Mouse (Mus musculus) T-helper 17 cell (primary cell): Measurements from ENCODE around the gene B630019K06Rik.

ENCODE experiments used
- in situ Hi-C, 2 experiments: fragments of 300-600 bp; cut with MboI, MseI; formaldehyde crosslinking; loops; 1 replicate in 1 of 2; 2 replicates in 1 of 2; pipeline ENCODE4 v1.15.1; 2025; ENCODE audit warnings: high pct_unique_total_duplicates in 2 of 2

The B630019K06Rik gene

GRCm38 (mm10) chrX:8892343-8893155 lies at the start of gene B630019K06Rik:
Gene B630019K06Rik (plus strand): TSS chrX:8892382.
- in situ Hi-C loops = no loop called here

DNA sequence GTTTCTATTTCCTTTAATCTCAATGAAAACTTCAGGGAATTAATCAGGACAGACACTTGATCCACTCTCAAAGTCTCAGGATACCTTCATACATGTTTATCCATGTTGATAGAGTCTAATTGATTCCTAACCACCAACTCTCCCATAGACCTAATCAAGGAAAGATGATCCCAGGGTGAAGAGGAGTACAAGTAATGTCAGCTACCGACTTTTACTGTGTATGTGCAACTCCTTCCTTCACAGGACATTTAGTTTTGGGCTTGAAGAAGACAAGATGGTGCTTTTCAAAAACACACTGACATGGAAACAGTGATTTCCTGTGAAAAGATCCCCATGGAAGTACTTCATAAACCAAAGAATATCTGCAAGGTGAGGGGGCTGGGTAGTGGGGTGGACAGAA lies 48.5 kb upstream of the B630019K06Rik start, which contains the start of gene Gm6592:
Gm6592 (plus strand) TSS at position 301 of the 400 bp plus-strand sequence.
- in situ Hi-C loops = no loop called here

DNA sequence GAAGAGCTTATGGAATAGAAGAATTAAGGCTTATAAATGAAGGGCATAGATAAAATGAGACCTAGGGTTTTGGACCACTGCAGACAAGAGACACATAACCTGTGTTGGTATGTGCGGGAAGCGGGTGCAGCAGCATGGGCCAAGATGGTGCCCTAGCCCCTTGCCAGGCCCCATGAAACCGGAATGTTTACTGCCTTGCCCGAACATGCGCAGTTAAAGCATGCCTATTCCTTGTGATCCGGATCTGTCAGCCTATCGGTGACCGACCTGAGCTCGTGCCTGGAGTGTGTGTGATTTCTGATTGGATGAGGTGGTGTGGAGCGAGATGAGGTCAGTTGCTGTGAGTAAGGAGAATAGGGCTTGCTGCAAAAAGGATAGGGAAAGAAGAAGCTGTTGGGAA lies 39.7 kb upstream of the B630019K06Rik start:
- in situ Hi-C loops = no loop called here

- in situ Hi-C loops = loop anchor here in 1 of 2 experiments (5.0 kb wide), 1 partner anchor 58 kb away; no protein-coding TSS in a partner anchor
These were observed 27.9 kb upstream of the B630019K06Rik start for GRCm38 (mm10) chrX:8864331-8864730.

DNA sequence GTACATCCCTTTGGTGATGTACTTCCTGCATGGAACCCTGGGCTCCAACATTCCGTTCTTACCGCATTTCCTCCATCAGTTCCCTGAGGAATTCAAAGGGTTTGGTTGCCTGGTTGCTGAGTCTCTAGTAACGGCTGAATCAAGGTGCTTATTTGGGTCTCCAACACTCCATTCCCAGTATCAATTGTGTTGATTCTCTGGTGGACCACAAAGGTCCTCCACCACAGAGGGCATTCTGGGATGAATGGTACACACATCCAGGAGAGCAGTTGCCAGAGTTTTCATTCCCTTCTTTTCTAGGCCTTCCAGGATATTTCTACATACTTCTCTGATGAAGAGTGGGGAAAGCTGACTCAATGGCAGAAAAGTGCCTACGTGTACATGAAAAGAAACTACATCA lies 18.2 kb upstream of the B630019K06Rik start, which contains the start of gene Gm5751:
Gm5751 (plus strand) TSS at position 301 of the 400 bp plus-strand sequence.
- in situ Hi-C loops = loop anchor here in 1 of 2 experiments (5.0 kb wide), 1 partner anchor 502 kb away; no protein-coding TSS in a partner anchor

DNA sequence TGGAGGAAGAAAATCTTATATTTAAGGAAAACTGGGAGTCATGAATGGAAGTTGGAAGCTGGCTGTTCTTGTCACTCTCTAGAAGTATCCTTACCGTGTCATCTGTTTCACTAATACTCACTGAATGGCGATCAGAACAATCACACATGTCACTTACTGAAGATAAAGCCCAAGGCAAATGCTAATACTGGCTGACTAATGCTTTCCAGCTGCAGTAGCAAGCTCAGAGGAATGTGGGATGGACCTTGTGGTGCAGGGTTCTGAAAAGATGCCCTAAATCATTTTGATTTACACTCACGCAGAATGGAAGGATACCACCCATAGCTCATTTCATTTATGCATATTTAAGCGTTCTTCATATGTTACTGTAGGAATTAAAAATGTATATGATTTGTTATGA lies 7.8 kb upstream of the B630019K06Rik start:
- in situ Hi-C loops = no loop called here

DNA sequence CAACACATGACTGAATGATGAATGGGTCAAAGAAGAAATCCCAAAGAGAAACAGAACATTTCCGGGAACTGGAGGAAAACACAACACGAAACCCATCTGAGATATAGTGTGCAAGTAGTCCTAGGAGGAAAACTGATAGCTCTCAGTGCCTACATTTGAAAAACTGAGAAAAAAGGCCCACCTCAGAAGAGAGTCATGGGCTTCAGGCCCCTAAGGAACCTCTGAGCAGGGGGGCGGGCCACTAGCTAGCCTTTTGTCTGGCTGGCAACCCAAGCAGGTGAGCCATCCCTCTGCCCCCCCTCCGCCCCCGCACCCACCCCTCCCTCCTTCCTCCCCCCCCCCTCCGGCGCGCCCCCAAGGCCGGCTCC lies 223 bp upstream of the B630019K06Rik start:
- in situ Hi-C loops = no loop called here

- in situ Hi-C loops = no loop called here
These were observed 1.0 kb downstream of the B630019K06Rik start for GRCm38 (mm10) chrX:8893182-8893651.

DNA sequence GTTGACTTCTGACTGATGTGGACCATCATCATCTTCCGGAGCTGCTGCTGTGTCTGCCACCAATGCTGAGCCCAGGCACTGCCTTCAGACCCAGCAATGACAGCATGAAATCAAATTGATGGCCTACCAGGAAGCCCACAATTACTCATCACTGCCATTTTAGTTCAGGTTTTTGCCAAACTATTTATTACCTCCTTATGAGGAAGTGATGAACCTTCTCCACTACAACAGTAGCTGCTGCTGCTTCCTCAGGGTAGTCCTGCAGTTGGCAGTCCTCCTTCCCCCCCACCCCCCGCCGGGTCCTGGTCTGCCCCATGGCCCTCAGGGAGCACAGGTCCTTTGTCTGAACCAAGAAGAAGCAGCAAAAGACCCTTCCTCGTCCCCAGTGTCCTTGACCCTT lies 8.6 kb downstream of the B630019K06Rik start:
- in situ Hi-C loops = no loop called here

DNA sequence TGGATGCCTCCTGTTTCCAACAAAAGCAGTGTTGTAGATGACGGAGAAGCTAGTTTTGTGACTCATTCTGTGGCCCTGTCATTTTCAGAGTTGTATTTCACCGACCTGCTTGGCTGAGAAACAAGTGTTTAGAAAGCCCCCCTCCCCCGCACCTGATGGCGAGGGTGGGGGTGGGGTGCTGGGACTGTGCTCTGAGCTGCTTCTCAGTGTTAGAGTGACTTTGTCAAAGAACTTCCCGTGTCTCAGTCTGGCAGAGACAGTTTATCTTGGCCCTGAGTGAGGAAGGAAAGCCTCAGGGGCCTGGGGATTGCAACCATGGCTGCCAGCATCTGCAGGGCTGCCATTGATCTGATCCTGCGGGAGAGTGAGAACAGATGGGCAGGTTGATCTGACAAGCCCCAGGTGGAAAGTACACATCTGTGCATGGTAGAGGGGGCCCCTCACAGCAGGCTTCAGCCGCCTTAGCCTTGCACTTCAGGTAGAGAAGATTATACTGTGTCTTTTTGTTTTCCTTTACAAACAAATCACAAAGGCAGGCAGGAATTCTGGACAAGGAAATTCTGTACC lies 9.8 kb downstream of the B630019K06Rik start:
- in situ Hi-C loops = no loop called here

- in situ Hi-C loops = loop anchor here in 1 of 2 experiments (5.0 kb wide), 1 partner anchor 59 kb away; no protein-coding TSS in a partner anchor
These were observed 28.9 kb downstream of the B630019K06Rik start for GRCm38 (mm10) chrX:8921080-8921479.

GRCm38 (mm10) chrX:8921813-8922607 lies 29.8 kb downstream of the B630019K06Rik start:
- in situ Hi-C loops = loop anchor here in 1 of 2 experiments (5.0 kb wide), 1 partner anchor 60 kb away; no protein-coding TSS in a partner anchor

GRCm38 (mm10) chrX:8927308-8927707 lies 35.1 kb downstream of the B630019K06Rik start:
- in situ Hi-C loops = no loop called here

DNA sequence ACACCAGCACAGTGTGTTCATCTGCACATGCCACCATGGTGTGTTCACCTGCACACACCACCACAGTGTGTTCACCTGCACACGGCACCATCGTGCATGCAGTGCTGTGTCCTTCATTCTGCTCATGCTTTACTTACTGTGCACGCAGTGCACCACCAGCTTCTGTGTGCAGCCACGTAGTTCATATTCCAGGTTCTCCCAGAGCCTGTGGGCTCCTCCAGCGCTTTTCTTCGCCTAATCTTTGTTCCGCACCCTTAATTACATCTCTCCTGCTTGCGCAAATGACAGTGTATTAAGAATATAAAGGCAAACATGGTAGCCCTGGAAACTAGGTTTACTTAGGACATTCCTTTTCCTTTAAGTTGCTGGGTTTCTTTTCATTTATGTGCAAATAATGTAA lies 51.9 kb downstream of the B630019K06Rik start:
- in situ Hi-C loops = no loop called here
